Mouse (Mus musculus): ENCODE measurements around the gene Sel1l3.

DNA sequence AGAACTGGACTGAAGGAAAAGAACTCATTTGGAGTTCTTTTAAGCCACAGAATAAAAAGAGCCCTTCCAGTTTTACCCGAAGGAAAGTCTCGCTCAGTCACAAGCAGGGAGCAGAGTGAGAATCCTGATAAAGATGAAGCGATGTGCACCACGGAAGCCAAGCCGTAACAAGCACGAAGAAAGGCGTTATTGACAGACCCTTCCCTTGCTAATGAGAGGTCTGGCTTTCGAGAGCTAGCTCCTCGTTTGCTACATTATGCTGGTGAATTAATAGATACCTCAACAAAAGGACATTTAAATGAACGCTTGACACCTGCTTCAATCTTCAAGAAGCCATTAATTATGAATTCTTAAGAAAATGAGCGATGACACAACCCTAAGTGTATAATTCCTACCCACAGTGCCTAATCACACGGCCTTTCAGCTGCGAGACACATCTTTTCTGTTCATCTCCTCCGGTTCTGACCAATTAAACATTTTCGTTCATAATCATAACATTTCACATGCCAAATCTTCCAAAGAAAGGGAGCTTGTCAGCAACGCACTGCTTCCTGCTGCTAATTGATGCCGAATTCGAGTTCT is 62.3 kb downstream of the Sel1l3 start:
- TF ChIP-seq USF2 (conservative IDR thresholded peaks at IDR 0.05; ENCODE audit: low read depth, low read length) = no peak
- no peak for TF ChIP-seq MXI1 (IDR thresholded peaks at IDR 0.05; ENCODE audit: low read depth, low read length)
- no peak for TF ChIP-seq RCOR1 (conservative IDR thresholded peaks at IDR 0.05; ENCODE audit: low read depth, low read length)
- TF ChIP-seq EP300 (IDR thresholded peaks at IDR 0.05; ENCODE audit: low read length) = no peak
- TF ChIP-seq CHD1 (IDR thresholded peaks at IDR 0.05; ENCODE audit: low read depth, low read length) = no peak
- no peak for TF ChIP-seq HCFC1 (IDR thresholded peaks at IDR 0.05; ENCODE audit: low read depth, low read length)
- no peak for TF ChIP-seq CTCF (conservative IDR thresholded peaks at IDR 0.05 in 1 of 2, IDR thresholded peaks at IDR 0.05 in 1 of 2; ENCODE audit: low read depth in 2 of 2, low read length in 2 of 2)
- no peak for TF ChIP-seq POLR2A (IDR thresholded peaks at IDR 0.05; ENCODE audit: low read depth, low read length)
- no peak for TF ChIP-seq ETS1 (conservative IDR thresholded peaks at IDR 0.05; ENCODE audit: low read depth, low read length)
- no peak for TF ChIP-seq MEF2A (IDR thresholded peaks at IDR 0.05; ENCODE audit: borderline replicate concordance, low read depth, low read length)
- no peak for TF ChIP-seq ZC3H11A (IDR thresholded peaks at IDR 0.05; ENCODE audit: low read depth, low read length)
- no peak for TF ChIP-seq USF1 (IDR thresholded peaks at IDR 0.05; ENCODE audit: low read depth, low read length)
- TF ChIP-seq NELFE (IDR thresholded peaks at IDR 0.05; ENCODE audit: low read depth, low read length) = no peak

All from CH12.LX (cell line).